Mouse (Mus musculus) hindbrain, embryonic 14.5 days (tissue): ENCODE measurements around the gene Pitpnm3. TPM values are rescaled to one million over a fixed set of nuclear protein-coding genes. Genes with fewer than 3 reads are reported as not detected.
A peak's percentile ranks its signal among the peaks of the same experiment; 100 is the strongest.

Experiments used
- ATAC-seq: fragments of 200-750 bp; cut with Nextera tagmentation; 2 replicates; pipeline ENCODE4 v1.8.0; 2017; ENCODE audit warnings: moderate number of reproducible peaks, mild to moderate bottlenecking, moderate TSS enrichment, moderate library complexity; ENCODE audit not compliant: low FRiP score
- DNase-seq: peaks from one replicate; pipeline ENCODE4 v3.0.0-alpha.2; 2015; ENCODE audit warnings: low spot score
- H3K27ac ChIP-seq: fragments of 300-500 bp; sonication (generic); 2 replicates; pipeline ENCODE4 v1.5.1; 2014; ENCODE audit warnings: mild to moderate bottlenecking, moderate library complexity
- H3K27me3 ChIP-seq: fragments of 300-500 bp; sonication (generic); 2 replicates; pipeline ENCODE4 v1.6.1; 2014; ENCODE audit warnings: mild to moderate bottlenecking, low read length, mixed read lengths; ENCODE audit not compliant: control insufficient read depth, insufficient read depth
- H3K36me3 ChIP-seq: fragments of 300-500 bp; sonication (generic); replicated peaks from 2 replicates; pipeline ENCODE4 v1.6.1; 2014; ENCODE audit not compliant: control insufficient read depth, insufficient read depth
- H3K4me1 ChIP-seq: fragments of 300-500 bp; sonication (generic); replicated peaks from 2 replicates; pipeline ENCODE4 v1.6.1; 2014; ENCODE audit warnings: antibody characterized with exemption, low read length, mixed read lengths; ENCODE audit not compliant: control insufficient read depth, insufficient read depth
- H3K4me2 ChIP-seq: fragments of 300-500 bp; sonication (generic); replicated peaks from 2 replicates; pipeline ENCODE4 v1.6.1; 2014; ENCODE audit warnings: mild to moderate bottlenecking, moderate library complexity
- H3K4me3 ChIP-seq: fragments of 300-500 bp; sonication (generic); replicated peaks from 2 replicates; pipeline ENCODE4 v1.5.1; 2014; ENCODE audit warnings: mild to moderate bottlenecking, low read length
- H3K9ac ChIP-seq: fragments of 300-500 bp; sonication (generic); 2 replicates; pipeline ENCODE4 v1.6.1; 2014
- H3K9me3 ChIP-seq: fragments of 300-500 bp; sonication (generic); 2 replicates; pipeline ENCODE4 v1.6.1; 2016; ENCODE audit warnings: low read length; ENCODE audit not compliant: control insufficient read depth
- WGBS: fragments of 180-500 bp; shearing (Covaris S2); extraction: QIAGEN DNeasy Blood & Tissue Kit; methylation state at CpG from one replicate; pipeline ENCODE4 v1.1.7; 2014; 5-methylcytosine and 5-hydroxymethylcytosine counted together
- polyA plus RNA-seq: library from polyadenylated mRNA; unstranded; fragments of >200 nt; fragmentation: Nextera tagmentation; extraction: Ambion mirVana; gene quantifications from 2 replicates; pipeline ENCODE4 v1.2.1, GENCODE M21; 2014

The Pitpnm3 gene
- polyA plus RNA-seq, 1 experiment from 2014 or later, result 4.9 TPM

- ATAC-seq (no peak), DNase-seq (no peak)
- Histone ChIP-seq H3K9ac (no peak overlapping the region), H3K4me2 (no peak overlapping the region), H3K9me3 (no peaks in the 10 kb centered on the region), H3K4me3 (no peak overlapping the region), H3K36me3 (no peaks in the 10 kb centered on the region), H3K4me1 (peaks cover 27% of the 10 kb centered on the region), H3K27ac (no peak overlapping the region), H3K27me3 (no peaks in the 10 kb centered on the region)
- 40% methylated on average over 4 of the region's 4 CpGs for WGBS
These were observed 120.9 kb downstream of the Pitpnm3 start for GRCm38 (mm10) chr11:72014674-72015073.

GRCm38 (mm10) chr11:72011955-72012354, 123.6 kb downstream of the Pitpnm3 start:
- no peak for DNase-seq
- 76% methylated on average over 1 of the region's 1 CpGs for WGBS
- H3K36me3 ChIP-seq, result no peaks in the 10 kb centered on the region
- no peaks in the 10 kb centered on the region for H3K27me3 ChIP-seq
- H3K9me3 ChIP-seq, result no peaks in the 10 kb centered on the region
- H3K4me2 ChIP-seq, result no peak overlapping the region
- H3K9ac ChIP-seq, result no peak overlapping the region
- no peak for ATAC-seq
- H3K4me1 ChIP-seq, result peaks cover 32% of the 10 kb centered on the region
- H3K27ac ChIP-seq, result peak overlapping the region; percentile 58
- no peak overlapping the region for H3K4me3 ChIP-seq

- no peaks in the 10 kb centered on the region for H3K9me3 ChIP-seq
- DNase-seq, result no peak
- H3K27me3 ChIP-seq, result no peaks in the 10 kb centered on the region
- peak overlapping the region; percentile 58 for H3K27ac ChIP-seq
- ATAC-seq, result peak; percentile 37
- H3K9ac ChIP-seq, result no peak overlapping the region
- no peak overlapping the region; the same call in 1 of the 2 replicates for H3K4me2 ChIP-seq
- H3K4me1 ChIP-seq, result peaks cover 32% of the 10 kb centered on the region
- 49% methylated on average over 9 of the region's 9 CpGs for WGBS
- no peak overlapping the region for H3K4me3 ChIP-seq
- H3K36me3 ChIP-seq, result no peaks in the 10 kb centered on the region
These were observed 124.4 kb downstream of the Pitpnm3 start for GRCm38 (mm10) chr11:72010940-72011722.

- DNase-seq, result peak; percentile 78
These were observed 125.2 kb downstream of the Pitpnm3 start for GRCm38 (mm10) chr11:72010367-72010766.

GRCm38 (mm10) chr11:72005547-72005946, 130.0 kb downstream of the Pitpnm3 start:
- H3K4me3 ChIP-seq, result no peak overlapping the region
- H3K27ac ChIP-seq, result no peak overlapping the region
- H3K4me2 ChIP-seq, result no peak overlapping the region
- 89% methylated on average over 6 of the region's 6 CpGs for WGBS
- DNase-seq (no peak), ATAC-seq (no peak)
- peaks cover 18% of the 10 kb centered on the region for H3K4me1 ChIP-seq
- H3K9ac ChIP-seq, result no peak overlapping the region
- no peaks in the 10 kb centered on the region for H3K36me3 ChIP-seq
- H3K27me3 ChIP-seq, result no peaks in the 10 kb centered on the region
- H3K9me3 ChIP-seq, result no peaks in the 10 kb centered on the region

More at GRCm38 (mm10) chr11:72010367-72010766, 125.2 kb downstream of the Pitpnm3 start:
- no peak overlapping the region for H3K9ac ChIP-seq
- no peaks in the 10 kb centered on the region for H3K36me3 ChIP-seq
- H3K27ac ChIP-seq, result 0 out of 2 replicates have a peak overlapping the region, but pooled peaks have one; percentile 58
- 43% methylated on average over 5 of the region's 5 CpGs for WGBS
- H3K9me3 ChIP-seq, result no peaks in the 10 kb centered on the region
- H3K4me2 ChIP-seq, result no peak overlapping the region
- no peaks in the 10 kb centered on the region for H3K27me3 ChIP-seq
- no peak overlapping the region for H3K4me3 ChIP-seq
- ATAC-seq, result no peak; the same call in 1 of the 2 replicates
- peaks cover 32% of the 10 kb centered on the region for H3K4me1 ChIP-seq

- Histone ChIP-seq H3K27ac (no peak overlapping the region), H3K4me3 (no peak overlapping the region), H3K9me3 (no peaks in the 10 kb centered on the region), H3K27me3 (no peaks in the 10 kb centered on the region), H3K9ac (no peak overlapping the region), H3K4me1 (0 out of 2 replicates have a peak, but pooled peaks cover 8% of the 10 kb centered on the region), H3K36me3 (no peaks in the 10 kb centered on the region), H3K4me2 (no peak overlapping the region)
- DNase-seq, result no peak
- 44% methylated on average over 9 of the region's 9 CpGs for WGBS
- ATAC-seq, result no peak
These were observed 132.4 kb downstream of the Pitpnm3 start for GRCm38 (mm10) chr11:72003171-72003570.

- DNase-seq (no peak), ATAC-seq (no peak)
- Histone ChIP-seq H3K9me3 (no peaks in the 10 kb centered on the region), H3K4me3 (no peak overlapping the region), H3K4me1 (0 out of 2 replicates have a peak, but pooled peaks cover 4% of the 10 kb centered on the region), H3K36me3 (no peaks in the 10 kb centered on the region), H3K27me3 (no peaks in the 10 kb centered on the region), H3K4me2 (no peak overlapping the region), H3K27ac (no peak overlapping the region), H3K9ac (no peak overlapping the region)
- WGBS, result 50% methylated on average over 13 of the region's 13 CpGs
These were observed 133.3 kb downstream of the Pitpnm3 start for GRCm38 (mm10) chr11:72002138-72002853.

- 92% methylated on average over 6 of the region's 6 CpGs for WGBS
- H3K4me2 ChIP-seq, result no peak overlapping the region
- H3K4me3 ChIP-seq, result no peak overlapping the region
- peaks cover 23% of the 10 kb centered on the region for H3K4me1 ChIP-seq
- H3K36me3 ChIP-seq, result no peaks in the 10 kb centered on the region
- ATAC-seq (no peak), DNase-seq (no peak)
- H3K27ac ChIP-seq, result no peak overlapping the region
- H3K9me3 ChIP-seq, result no peaks in the 10 kb centered on the region
- H3K27me3 ChIP-seq, result no peaks in the 10 kb centered on the region
- H3K9ac ChIP-seq, result no peak overlapping the region
These were observed 135.4 kb downstream of the Pitpnm3 start for GRCm38 (mm10) chr11:72000194-72000593.
